Mouse (Mus musculus) embryonic facial prominence, embryonic 11.5 days (tissue): Measurements from ENCODE around the gene Foxc1. TPM values are rescaled to one million over a fixed set of nuclear protein-coding genes. Genes with fewer than 3 reads are reported as not detected.

ENCODE experiments used
- ATAC-seq: fragments of 200-750 bp; cut with Nextera tagmentation; replicated peaks from 2 replicates; pipeline ENCODE4 v1.8.0; 2017; ENCODE audit warnings: low read depth; ENCODE audit not compliant: insufficient number of reproducible peaks, low FRiP score, low TSS enrichment
- DNase-seq: peaks from one replicate; pipeline ENCODE4 v3.0.0-alpha.2; 2015; ENCODE audit warnings: low spot score
- H3K27ac ChIP-seq: fragments of 300-500 bp; sonication (generic); replicated peaks from 2 replicates; pipeline ENCODE4 v1.5.1; 2014; ENCODE audit warnings: mild to moderate bottlenecking, low read depth, low read length, control low read depth
- H3K27me3 ChIP-seq: fragments of 300-500 bp; sonication (generic); 2 replicates; pipeline ENCODE4 v1.6.1; 2014; ENCODE audit warnings: mild to moderate bottlenecking, low read length, moderate library complexity, mixed read lengths; ENCODE audit not compliant: control insufficient read depth, insufficient read depth
- H3K36me3 ChIP-seq: fragments of 300-500 bp; sonication (generic); replicated peaks from 2 replicates; pipeline ENCODE4 v1.6.1; 2014; ENCODE audit warnings: low read depth, mild to moderate bottlenecking, low read length, moderate library complexity, mixed read lengths; ENCODE audit not compliant: control insufficient read depth, insufficient read depth
- H3K4me1 ChIP-seq: fragments of 300-500 bp; sonication (generic); 2 replicates; pipeline ENCODE4 v1.6.1; 2014; ENCODE audit warnings: low read length, mixed read lengths; ENCODE audit not compliant: control insufficient read depth, insufficient read depth
- H3K4me2 ChIP-seq: fragments of 300-500 bp; sonication (generic); 2 replicates; pipeline ENCODE4 v1.6.1; 2014; ENCODE audit warnings: low read depth, mild to moderate bottlenecking, control low read depth, low read length, moderate library complexity
- H3K4me3 ChIP-seq: fragments of 300-500 bp; sonication (generic); 2 replicates; pipeline ENCODE4 v1.5.1; 2014; ENCODE audit warnings: low read depth, low read length, control low read depth
- H3K9ac ChIP-seq: fragments of 300-500 bp; sonication (generic); replicated peaks from 2 replicates; pipeline ENCODE4 v1.6.1; 2014; ENCODE audit warnings: mild to moderate bottlenecking, control low read depth, low read length
- H3K9me3 ChIP-seq: fragments of 300-500 bp; sonication (generic); replicated peaks from 2 replicates; pipeline ENCODE4 v1.6.1; 2016; ENCODE audit warnings: mild to moderate bottlenecking, low read length, inconsistent platforms, mixed read lengths; ENCODE audit not compliant: control insufficient read depth
- WGBS: fragments of 180-500 bp; shearing (Covaris S2); extraction: QIAGEN DNeasy Blood & Tissue Kit; methylation state at CpG from one replicate; pipeline ENCODE4 v1.1.7; 2014; 5-methylcytosine and 5-hydroxymethylcytosine counted together
- polyA plus RNA-seq: library from polyadenylated mRNA; unstranded; fragments of >200 nt; fragmentation: Nextera tagmentation; extraction: Ambion mirVana; gene quantifications from 2 replicates; pipeline ENCODE4 v1.2.1, GENCODE M21; 2014

The Foxc1 gene
- polyA plus RNA-seq, 1 experiment from 2014 or later: 10.6 TPM

GRCm38 (mm10) chr13:31780299-31780698, 26.1 kb upstream of the Foxc1 start:
- DNase-seq (no peak), ATAC-seq (no peak)
- no peaks in the 10 kb centered on the region for H3K4me1 ChIP-seq
- 94% methylated on average over 3 of the region's 3 CpGs for whole genome bisulfite sequencing
- no peaks in the 10 kb centered on the region for H3K9me3 ChIP-seq
- no peak overlapping the region for H3K4me2 ChIP-seq
- H3K27me3 ChIP-seq: no peaks in the 10 kb centered on the region
- no peaks in the 10 kb centered on the region for H3K36me3 ChIP-seq
- H3K9ac ChIP-seq: no peak overlapping the region
- no peak overlapping the region for H3K4me3 ChIP-seq
- H3K27ac ChIP-seq: no peak overlapping the region

DNA sequence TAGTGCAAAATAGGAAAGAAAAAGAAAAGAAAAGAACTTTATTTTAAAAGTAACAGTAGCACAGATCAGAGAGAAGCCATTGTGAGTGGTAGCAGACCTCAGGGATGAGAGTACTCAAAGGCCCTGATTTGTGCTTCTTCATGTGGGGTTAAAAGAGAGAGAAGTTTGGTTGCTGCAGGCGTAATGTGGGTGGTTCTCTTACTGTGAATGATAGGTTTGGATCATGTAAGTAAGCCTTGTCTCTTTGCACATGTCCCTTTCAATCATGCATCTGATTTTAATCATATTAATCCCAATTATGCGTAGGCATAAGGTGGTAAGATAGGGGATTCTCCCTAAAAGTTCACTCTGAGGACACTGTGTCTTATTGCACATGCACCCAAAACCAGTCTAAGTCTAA, 24.4 kb upstream of the Foxc1 start:
- Histone ChIP-seq H3K4me2 (no peak overlapping the region), H3K27ac (no peak overlapping the region), H3K4me1 (no peaks in the 10 kb centered on the region), H3K9ac (no peak overlapping the region), H3K4me3 (no peak overlapping the region), H3K36me3 (no peaks in the 10 kb centered on the region), H3K27me3 (no peaks in the 10 kb centered on the region), H3K9me3 (no peaks in the 10 kb centered on the region)
- ATAC-seq (no peak), DNase-seq (no peak)
- WGBS: 89% methylated on average over 2 of the region's 2 CpGs

GRCm38 (mm10) chr13:31784757-31785156, 21.7 kb upstream of the Foxc1 start:
- DNase-seq (no peak), ATAC-seq (no peak)
- H3K36me3 ChIP-seq: no peaks in the 10 kb centered on the region
- no peaks in the 10 kb centered on the region for H3K27me3 ChIP-seq
- H3K4me1 ChIP-seq: no peaks in the 10 kb centered on the region
- H3K9me3 ChIP-seq: no peaks in the 10 kb centered on the region
- no peak overlapping the region for H3K27ac ChIP-seq
- no peak overlapping the region for H3K4me3 ChIP-seq
- WGBS: 77% methylated on average over 7 of the region's 7 CpGs
- no peak overlapping the region for H3K4me2 ChIP-seq
- H3K9ac ChIP-seq: no peak overlapping the region

DNA sequence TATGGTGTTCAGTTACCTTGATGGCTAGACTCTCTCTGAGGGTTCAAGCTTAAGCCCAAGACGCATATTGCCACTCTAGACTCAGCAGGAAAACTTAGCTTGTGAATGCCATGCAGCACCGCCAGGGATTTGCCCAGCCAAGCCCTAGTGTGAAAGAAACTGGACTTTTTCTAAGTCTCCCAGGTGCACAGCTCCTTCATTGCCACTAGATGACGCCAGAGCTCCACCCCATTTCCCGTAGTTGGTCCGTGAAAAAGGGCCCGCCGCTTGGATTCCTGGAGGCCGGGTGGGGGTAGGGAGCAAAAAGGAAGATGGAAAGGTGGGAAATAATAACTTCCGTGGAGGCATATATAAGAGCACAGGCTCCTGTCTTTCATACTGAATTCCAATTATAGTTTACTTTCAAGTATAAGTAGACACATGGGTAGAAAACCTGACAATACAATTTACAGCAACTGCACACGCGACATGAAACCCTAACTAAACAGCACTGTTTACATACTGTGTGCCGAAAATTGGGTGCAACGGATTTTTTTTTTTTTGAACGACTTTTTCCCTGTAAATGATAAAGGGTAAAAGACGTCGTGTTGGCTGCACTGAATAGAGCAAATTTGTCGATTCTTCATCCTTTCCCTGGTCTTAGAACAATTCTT, 13.8 kb upstream of the Foxc1 start:
- Histone ChIP-seq H3K4me3 (no peak overlapping the region), H3K4me1 (no peaks in the 10 kb centered on the region), H3K36me3 (no peaks in the 10 kb centered on the region), H3K27me3 (no peaks in the 10 kb centered on the region), H3K4me2 (peak overlapping the region; percentile 19; the same call in 1 of the 2 replicates), H3K9ac (no peak overlapping the region), H3K27ac (no peak overlapping the region), H3K9me3 (no peaks in the 10 kb centered on the region)
- ATAC-seq: peak; percentile 59; the same call in 1 of the 2 replicates
- 15% methylated on average over 17 of the region's 17 CpGs for WGBS
- peak; percentile 86 for DNase-seq

DNA sequence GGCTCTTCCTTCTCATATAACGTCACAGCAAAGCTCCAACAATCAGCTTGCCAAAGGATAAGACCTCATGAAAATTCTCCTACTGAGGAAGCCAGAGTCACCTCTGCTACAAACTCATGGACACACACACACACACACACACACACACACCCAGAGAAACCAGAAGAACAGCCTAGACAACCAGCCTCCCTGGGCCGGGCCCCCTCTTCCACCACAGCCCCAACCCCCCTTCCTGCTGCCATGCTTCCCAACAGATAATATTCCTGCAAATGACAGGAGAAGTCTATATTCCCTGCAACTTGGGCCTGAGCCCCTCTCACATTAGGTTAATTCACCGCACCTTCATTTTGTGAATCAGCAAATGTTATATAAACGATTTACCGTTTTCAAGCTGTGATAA, 13.3 kb upstream of the Foxc1 start:
- no peaks in the 10 kb centered on the region for H3K9me3 ChIP-seq
- peak overlapping the region; percentile 19; the same call in 1 of the 2 replicates for H3K4me2 ChIP-seq
- ATAC-seq (peak; percentile 54; the same call in 1 of the 2 replicates), DNase-seq (no peak)
- H3K36me3 ChIP-seq: no peaks in the 10 kb centered on the region
- H3K9ac ChIP-seq: no peak overlapping the region
- no peaks in the 10 kb centered on the region for H3K4me1 ChIP-seq
- no peaks in the 10 kb centered on the region for H3K27me3 ChIP-seq
- WGBS: 24% methylated on average over 5 of the region's 5 CpGs
- H3K4me3 ChIP-seq: no peak overlapping the region
- H3K27ac ChIP-seq: no peak overlapping the region

DNA sequence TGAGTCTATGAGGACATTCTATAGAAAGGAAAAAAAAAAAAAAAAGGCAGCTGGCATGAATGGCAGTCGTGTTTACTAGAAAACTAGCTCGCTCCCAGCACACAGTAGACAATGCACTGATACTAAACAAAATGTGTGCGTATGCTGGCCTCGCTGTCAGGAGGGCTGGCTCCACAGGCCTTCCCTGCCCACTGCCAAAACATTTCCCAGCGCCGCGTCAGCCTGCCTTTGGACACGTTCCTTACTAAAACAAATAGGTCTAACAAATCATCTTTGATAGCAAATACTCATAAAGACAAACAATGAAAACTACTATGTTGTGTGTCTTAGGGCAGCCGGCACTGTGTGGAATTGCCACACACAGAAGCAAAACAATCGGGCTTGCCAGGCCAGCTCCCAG, 9.1 kb upstream of the Foxc1 start:
- 60% methylated on average over 10 of the region's 10 CpGs for WGBS
- Histone ChIP-seq H3K9ac (no peak overlapping the region), H3K36me3 (no peaks in the 10 kb centered on the region), H3K27me3 (peaks cover 19% of the 10 kb centered on the region), H3K9me3 (no peaks in the 10 kb centered on the region), H3K4me2 (no peak overlapping the region), H3K4me1 (peaks cover 8% of the 10 kb centered on the region), H3K27ac (no peak overlapping the region), H3K4me3 (no peak overlapping the region)
- ATAC-seq: no peak
- DNase-seq: no peak

- WGBS: 26% methylated on average over 9 of the region's 9 CpGs
- H3K9ac ChIP-seq: no peak overlapping the region
- H3K27me3 ChIP-seq: peaks cover 21% of the 10 kb centered on the region
- no peak overlapping the region for H3K27ac ChIP-seq
- no peaks in the 10 kb centered on the region for H3K9me3 ChIP-seq
- H3K4me1 ChIP-seq: peaks cover 8% of the 10 kb centered on the region
- no peak overlapping the region for H3K4me3 ChIP-seq
- DNase-seq (no peak), ATAC-seq (0 out of 2 replicates have a peak, but pooled peaks have one; percentile 7)
- no peaks in the 10 kb centered on the region for H3K36me3 ChIP-seq
- H3K4me2 ChIP-seq: no peak overlapping the region
Measured at GRCm38 (mm10) chr13:31798075-31798474, 8.4 kb upstream of the Foxc1 start.

- H3K27me3 ChIP-seq: peaks cover 27% of the 10 kb centered on the region
- ATAC-seq (peak; percentile 82), DNase-seq (peak; percentile 90)
- 2% methylated on average over 43 of the region's 43 CpGs for WGBS
- no peaks in the 10 kb centered on the region for H3K9me3 ChIP-seq
- peak overlapping the region; percentile 67 for H3K4me2 ChIP-seq
- no peaks in the 10 kb centered on the region for H3K36me3 ChIP-seq
- H3K27ac ChIP-seq: no peak overlapping the region
- peak overlapping the region; percentile 26 for H3K4me3 ChIP-seq
- peak overlapping the region; percentile 46 for H3K9ac ChIP-seq
- H3K4me1 ChIP-seq: peaks cover 14% of the 10 kb centered on the region
Measured at GRCm38 (mm10) chr13:31800581-31801576, 5.6 kb upstream of the Foxc1 start.
